Mouse (Mus musculus) hindbrain, embryonic 15.5 days (tissue): Measurements from ENCODE around the gene Rerg. TPM values are rescaled to one million over a fixed set of nuclear protein-coding genes. Genes with fewer than 3 reads are reported as not detected.

Experiments
- ATAC-seq: fragments of 200-750 bp; cut with Nextera tagmentation; 2 replicates; pipeline ENCODE4 v1.8.0; 2017; ENCODE audit warnings: low read depth, moderate number of reproducible peaks, moderate TSS enrichment; ENCODE audit not compliant: low FRiP score
- H3K27ac ChIP-seq: fragments of 300-500 bp; sonication (generic); replicated peaks from 2 replicates; pipeline ENCODE4 v1.5.1; 2015; ENCODE audit warnings: mild to moderate bottlenecking, inconsistent platforms
- H3K27me3 ChIP-seq: fragments of 300-500 bp; sonication (generic); 2 replicates; pipeline ENCODE4 v1.6.1; 2015; ENCODE audit warnings: control low read depth, inconsistent platforms
- H3K36me3 ChIP-seq: fragments of 300-500 bp; sonication (generic); 2 replicates; pipeline ENCODE4 v1.6.1; 2015; ENCODE audit warnings: control low read depth, inconsistent platforms
- H3K4me1 ChIP-seq: fragments of 300-500 bp; sonication (generic); replicated peaks from 2 replicates; pipeline ENCODE4 v1.6.1; 2015; ENCODE audit warnings: control low read depth, inconsistent platforms
- H3K4me2 ChIP-seq: fragments of 300-500 bp; sonication (generic); 2 replicates; pipeline ENCODE4 v1.6.1; 2015; ENCODE audit warnings: moderate library complexity, mild to moderate bottlenecking, inconsistent platforms
- H3K4me3 ChIP-seq: fragments of 300-500 bp; sonication (generic); 2 replicates; pipeline ENCODE4 v1.5.1; 2015; ENCODE audit warnings: mild to moderate bottlenecking, inconsistent platforms
- H3K9ac ChIP-seq: fragments of 300-500 bp; sonication (generic); 2 replicates; pipeline ENCODE4 v1.6.1; 2015; ENCODE audit warnings: inconsistent platforms
- H3K9me3 ChIP-seq: fragments of 300-500 bp; sonication (generic); 2 replicates; pipeline ENCODE4 v1.6.1; 2016; ENCODE audit warnings: control low read depth, inconsistent platforms
- WGBS: fragments of 180-500 bp; shearing (Covaris S2); methylation state at CpG from one replicate; pipeline ENCODE4 v1.1.7; 2015; 5-methylcytosine and 5-hydroxymethylcytosine counted together
- polyA plus RNA-seq: library from polyadenylated mRNA; unstranded; fragments of >200 nt; fragmentation: Nextera tagmentation; extraction: Ambion mirVana; gene quantifications from 2 replicates; pipeline ENCODE4 v1.2.1, GENCODE M21; 2015

Rerg gene
- polyA plus RNA-seq, 1 experiment from 2014 or later = 7.5 TPM

- Histone ChIP-seq H3K27ac (no peak overlapping the region), H3K27me3 (no peaks in the 10 kb centered on the region), H3K4me3 (no peak overlapping the region), H3K9ac (no peak overlapping the region), H3K9me3 (no peaks in the 10 kb centered on the region), H3K36me3 (no peaks in the 10 kb centered on the region), H3K4me2 (no peak overlapping the region), H3K4me1 (0 out of 2 replicates have a peak, but pooled peaks cover 11% of the 10 kb centered on the region)
- WGBS = 88% methylated on average over 7 of the region's 7 CpGs
- ATAC-seq = no peak
Observed at GRCm38 (mm10) chr6:137143818-137144525, 26.3 kb downstream of the Rerg start.

GRCm38 (mm10) chr6:137142796-137143195 is 27.5 kb downstream of the Rerg start:
- no peaks in the 10 kb centered on the region for H3K36me3 ChIP-seq
- 0 out of 2 replicates have a peak, but pooled peaks cover 11% of the 10 kb centered on the region for H3K4me1 ChIP-seq
- no peaks in the 10 kb centered on the region for H3K9me3 ChIP-seq
- H3K27ac ChIP-seq = 0 out of 2 replicates have a peak overlapping the region, but pooled peaks have one; percentile 8
- H3K4me3 ChIP-seq = no peak overlapping the region
- H3K27me3 ChIP-seq = no peaks in the 10 kb centered on the region
- no peak for ATAC-seq
- 0% methylated on average over 9 of the region's 11 CpGs for WGBS
- H3K4me2 ChIP-seq = peak overlapping the region; percentile 33
- no peak overlapping the region for H3K9ac ChIP-seq

DNA sequence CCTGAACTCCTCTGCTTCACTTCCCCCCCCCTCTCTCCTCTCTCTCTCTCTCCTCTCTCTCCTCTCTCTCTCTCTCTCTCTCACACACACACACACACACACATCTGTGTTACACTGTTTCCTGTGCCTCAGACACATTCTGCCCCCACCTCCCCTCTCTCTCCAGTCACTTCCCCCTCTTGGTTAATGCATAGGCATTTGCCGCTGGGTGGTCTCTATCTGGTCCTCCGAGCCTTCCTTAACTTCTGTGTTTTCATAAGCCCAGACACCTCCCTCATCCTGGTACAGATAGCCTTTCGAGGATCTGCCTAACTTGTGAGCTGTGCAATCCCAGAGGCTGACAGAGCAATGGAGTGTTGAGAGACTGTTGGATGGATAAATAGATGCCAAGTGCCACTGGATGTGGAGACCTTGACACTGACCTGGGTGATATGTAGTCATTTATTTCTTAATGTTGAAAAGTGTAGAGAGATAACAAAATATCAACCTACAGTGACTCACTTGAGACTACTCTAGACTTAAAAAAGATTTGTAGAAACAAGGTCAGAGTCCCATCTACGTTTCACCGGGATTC is 29.0 kb downstream of the Rerg start:
- Histone ChIP-seq H3K4me2 (no peak overlapping the region), H3K9me3 (no peaks in the 10 kb centered on the region), H3K9ac (no peak overlapping the region), H3K36me3 (no peaks in the 10 kb centered on the region), H3K27me3 (no peaks in the 10 kb centered on the region), H3K4me1 (peaks cover 13% of the 10 kb centered on the region), H3K27ac (no peak overlapping the region), H3K4me3 (no peak overlapping the region)
- no peak for ATAC-seq
- WGBS = 71% methylated on average over 5 of the region's 5 CpGs

DNA sequence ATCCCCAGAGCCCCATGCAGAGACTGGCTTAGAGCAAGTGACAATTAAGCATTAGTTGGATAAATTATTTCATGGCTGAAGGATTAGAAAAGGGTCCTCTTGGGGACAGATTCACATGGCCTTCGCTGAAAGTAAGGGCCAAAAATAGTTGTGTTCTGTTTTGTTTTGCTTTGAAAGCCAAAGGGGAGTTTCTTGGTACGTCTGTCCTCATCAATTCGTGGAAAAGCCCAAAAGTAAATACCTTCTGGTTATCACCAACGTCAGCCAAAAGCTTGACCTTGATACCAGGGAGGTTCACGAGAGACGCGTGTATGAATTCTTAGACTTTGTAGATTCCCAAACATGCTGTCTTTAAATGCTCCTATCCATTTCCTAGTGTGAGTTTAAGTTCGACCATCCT is 31.5 kb downstream of the Rerg start:
- ATAC-seq = no peak
- Histone ChIP-seq H3K27me3 (no peaks in the 10 kb centered on the region), H3K9me3 (no peaks in the 10 kb centered on the region), H3K4me2 (no peak overlapping the region), H3K9ac (no peak overlapping the region), H3K27ac (no peak overlapping the region), H3K4me3 (no peak overlapping the region), H3K4me1 (peaks cover 18% of the 10 kb centered on the region), H3K36me3 (no peaks in the 10 kb centered on the region)
- 76% methylated on average over 8 of the region's 8 CpGs for WGBS

- Histone ChIP-seq H3K27me3 (no peaks in the 10 kb centered on the region), H3K4me3 (no peak overlapping the region), H3K9ac (no peak overlapping the region), H3K4me1 (peaks cover 18% of the 10 kb centered on the region), H3K27ac (no peak overlapping the region), H3K4me2 (no peak overlapping the region), H3K9me3 (no peaks in the 10 kb centered on the region), H3K36me3 (no peaks in the 10 kb centered on the region)
- 62% methylated on average over 3 of the region's 3 CpGs for WGBS
- ATAC-seq = no peak
Observed at GRCm38 (mm10) chr6:137138391-137138790, 31.9 kb downstream of the Rerg start.

GRCm38 (mm10) chr6:137136401-137136800 is 33.9 kb downstream of the Rerg start:
- WGBS = 77% methylated on average over 4 of the region's 4 CpGs
- Histone ChIP-seq H3K4me1 (peaks cover 15% of the 10 kb centered on the region), H3K27me3 (no peaks in the 10 kb centered on the region), H3K9ac (no peak overlapping the region), H3K36me3 (no peaks in the 10 kb centered on the region), H3K4me3 (no peak overlapping the region), H3K27ac (no peak overlapping the region), H3K9me3 (no peaks in the 10 kb centered on the region), H3K4me2 (no peak overlapping the region)
- no peak for ATAC-seq

- no peaks in the 10 kb centered on the region for H3K36me3 ChIP-seq
- peak overlapping the region; percentile 16 for H3K4me2 ChIP-seq
- 29% methylated on average over 20 of the region's 20 CpGs for WGBS
- no peak overlapping the region for H3K9ac ChIP-seq
- 0 out of 2 replicates have a peak overlapping the region, but pooled peaks have one; percentile 8 for H3K27ac ChIP-seq
- H3K27me3 ChIP-seq = no peaks in the 10 kb centered on the region
- peak; percentile 78 for ATAC-seq
- H3K9me3 ChIP-seq = no peaks in the 10 kb centered on the region
- H3K4me1 ChIP-seq = peaks cover 15% of the 10 kb centered on the region
- H3K4me3 ChIP-seq = no peak overlapping the region
Observed at GRCm38 (mm10) chr6:137135506-137136391, 34.5 kb downstream of the Rerg start.

DNA sequence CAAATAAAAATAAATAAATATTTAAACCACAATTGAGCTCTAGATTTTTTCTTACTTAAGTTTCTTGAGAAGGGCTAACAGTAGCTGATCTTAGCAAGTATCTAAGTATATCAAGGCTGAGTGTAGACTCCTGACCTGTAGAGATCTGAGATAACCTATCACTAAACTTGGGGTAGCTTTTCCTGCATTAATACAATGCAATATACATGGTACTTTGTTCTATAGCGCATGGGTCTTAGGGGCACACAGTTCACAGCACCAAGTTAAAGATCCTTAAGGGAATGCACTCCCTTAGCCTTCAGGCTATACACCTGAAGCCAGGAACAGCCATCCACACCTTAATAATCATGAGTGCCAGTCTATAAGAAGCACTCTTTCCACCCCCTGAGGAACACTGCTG is 38.5 kb downstream of the Rerg start:
- no peak overlapping the region for H3K4me2 ChIP-seq
- no peak for ATAC-seq
- H3K36me3 ChIP-seq = no peaks in the 10 kb centered on the region
- H3K27ac ChIP-seq = no peak overlapping the region
- H3K9me3 ChIP-seq = no peaks in the 10 kb centered on the region
- no peak overlapping the region for H3K9ac ChIP-seq
- H3K4me1 ChIP-seq = peaks cover 16% of the 10 kb centered on the region
- no peaks in the 10 kb centered on the region for H3K27me3 ChIP-seq
- 98% methylated on average over 1 of the region's 1 CpGs for WGBS
- no peak overlapping the region for H3K4me3 ChIP-seq

- no peaks in the 10 kb centered on the region for H3K27me3 ChIP-seq
- H3K4me1 ChIP-seq = peaks cover 18% of the 10 kb centered on the region
- no peak overlapping the region for H3K4me2 ChIP-seq
- H3K27ac ChIP-seq = no peak overlapping the region
- no peak overlapping the region for H3K9ac ChIP-seq
- WGBS = 57% methylated on average over 6 of the region's 6 CpGs
- H3K36me3 ChIP-seq = no peaks in the 10 kb centered on the region
- no peaks in the 10 kb centered on the region for H3K9me3 ChIP-seq
- ATAC-seq = no peak
- no peak overlapping the region for H3K4me3 ChIP-seq
Observed at GRCm38 (mm10) chr6:137131349-137131748, 38.9 kb downstream of the Rerg start.

GRCm38 (mm10) chr6:137126861-137127260 is 43.4 kb downstream of the Rerg start:
- H3K9me3 ChIP-seq = no peaks in the 10 kb centered on the region
- H3K36me3 ChIP-seq = no peaks in the 10 kb centered on the region
- H3K4me3 ChIP-seq = no peak overlapping the region
- no peak overlapping the region for H3K4me2 ChIP-seq
- no peak overlapping the region for H3K9ac ChIP-seq
- H3K27me3 ChIP-seq = no peaks in the 10 kb centered on the region
- ATAC-seq = no peak
- 57% methylated on average over 5 of the region's 5 CpGs for WGBS
- H3K27ac ChIP-seq = no peak overlapping the region
- H3K4me1 ChIP-seq = peaks cover 10% of the 10 kb centered on the region; the same call in 1 of the 2 replicates

DNA sequence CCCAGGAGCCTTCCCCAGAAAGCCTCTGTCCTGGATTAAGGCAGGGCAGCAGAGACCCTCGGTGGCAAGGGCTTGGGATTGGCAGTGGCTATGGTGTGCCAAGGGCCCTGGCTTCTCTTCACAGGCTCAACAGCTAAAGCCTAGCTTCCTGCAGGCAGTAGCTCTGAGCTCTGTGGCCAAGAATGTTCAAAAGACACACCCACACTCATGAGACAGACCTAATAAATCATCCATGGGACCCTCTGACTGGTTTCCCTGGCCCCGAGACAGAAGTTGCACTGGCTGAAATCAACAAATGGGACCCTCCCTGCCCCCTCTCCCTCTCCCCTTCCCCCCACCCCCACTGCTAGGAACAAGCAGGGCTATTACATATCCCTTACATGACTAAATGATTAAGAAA is 44.1 kb downstream of the Rerg start:
- no peak overlapping the region for H3K27ac ChIP-seq
- peaks cover 10% of the 10 kb centered on the region; the same call in 1 of the 2 replicates for H3K4me1 ChIP-seq
- H3K4me3 ChIP-seq = no peak overlapping the region
- no peaks in the 10 kb centered on the region for H3K27me3 ChIP-seq
- H3K4me2 ChIP-seq = no peak overlapping the region
- H3K36me3 ChIP-seq = no peaks in the 10 kb centered on the region
- peak; percentile 66; the same call in 1 of the 2 replicates for ATAC-seq
- 46% methylated on average over 2 of the region's 2 CpGs for WGBS
- H3K9me3 ChIP-seq = no peaks in the 10 kb centered on the region
- H3K9ac ChIP-seq = no peak overlapping the region

GRCm38 (mm10) chr6:137125433-137125832 is 44.9 kb downstream of the Rerg start:
- H3K9me3 ChIP-seq = no peaks in the 10 kb centered on the region
- H3K27me3 ChIP-seq = no peaks in the 10 kb centered on the region
- H3K9ac ChIP-seq = no peak overlapping the region
- WGBS = 85% methylated on average over 9 of the region's 9 CpGs
- ATAC-seq = no peak
- H3K4me2 ChIP-seq = no peak overlapping the region
- no peak overlapping the region for H3K27ac ChIP-seq
- no peak overlapping the region for H3K4me3 ChIP-seq
- no peaks in the 10 kb centered on the region for H3K36me3 ChIP-seq
- peaks cover 10% of the 10 kb centered on the region; the same call in 1 of the 2 replicates for H3K4me1 ChIP-seq
